Mouse (Mus musculus): ENCODE results near the gene Pick1.

GRCm38 (mm10) chr15:79292779-79293178, 63.8 kb downstream of the Pick1 start:
- TF ChIP-seq USF1 (IDR thresholded peaks at IDR 0.05; ENCODE audit: low read depth), result no peak
- TF ChIP-seq CTCF (IDR thresholded peaks at IDR 0.05; ENCODE audit: control insufficient read depth, insufficient read depth, insufficient read length), result no peak
- no peak for TF ChIP-seq CEBPB (IDR thresholded peaks at IDR 0.05; ENCODE audit: low read depth)
- no peak for TF ChIP-seq MAX (IDR thresholded peaks at IDR 0.05)
- no peak for TF ChIP-seq MYOG (IDR thresholded peaks at IDR 0.05; ENCODE audit: control insufficient read depth, extremely low read depth, insufficient read length)
- no peak for TF ChIP-seq FOSL1 (IDR thresholded peaks at IDR 0.05; ENCODE audit: insufficient read depth, low read length, poor library complexity, severe bottlenecking)
- no peak for TF ChIP-seq MYOD1 (IDR thresholded peaks at IDR 0.05; ENCODE audit: control insufficient read depth, insufficient read length, low read depth)

Data from C2C12 (cell line).